Mouse (Mus musculus) limb, embryonic 11.5 days (tissue): ENCODE results near the gene Lrrk2. TPM values are rescaled to one million over a fixed set of nuclear protein-coding genes. Genes with fewer than 3 reads are reported as not detected.

Source experiments
- ATAC-seq: fragments of 200-750 bp; cut with Nextera tagmentation; 2 replicates; pipeline ENCODE4 v1.8.0; 2017; ENCODE audit warnings: low read depth; ENCODE audit not compliant: insufficient number of reproducible peaks, low FRiP score, low TSS enrichment
- DNase-seq: peaks from one replicate; pipeline ENCODE4 v3.0.0-alpha.2; 2015; ENCODE audit warnings: low spot score
- H3K27ac ChIP-seq: fragments of 300-500 bp; sonication (generic); replicated peaks from 2 replicates; pipeline ENCODE4 v1.5.1; 2014; ENCODE audit warnings: low read depth, mild to moderate bottlenecking, low read length
- H3K27me3 ChIP-seq: fragments of 300-500 bp; sonication (generic); 2 replicates; pipeline ENCODE4 v1.6.1; 2014; ENCODE audit warnings: mild to moderate bottlenecking, low read length, mixed read lengths; ENCODE audit not compliant: control insufficient read depth, insufficient read depth
- H3K36me3 ChIP-seq: fragments of 300-500 bp; sonication (generic); 2 replicates; pipeline ENCODE4 v1.6.1; 2014; ENCODE audit warnings: mild to moderate bottlenecking, low read length, moderate library complexity, mixed read lengths; ENCODE audit not compliant: control insufficient read depth, insufficient read depth
- H3K4me1 ChIP-seq: fragments of 300-500 bp; sonication (generic); 2 replicates; pipeline ENCODE4 v1.6.1; 2014; ENCODE audit warnings: low read length, mixed read lengths; ENCODE audit not compliant: control insufficient read depth, insufficient read depth
- H3K4me2 ChIP-seq: fragments of 300-500 bp; sonication (generic); 2 replicates; pipeline ENCODE4 v1.6.1; 2014; ENCODE audit warnings: low read depth, mild to moderate bottlenecking, moderate library complexity; ENCODE audit not compliant: severe bottlenecking
- H3K4me3 ChIP-seq: fragments of 300-500 bp; sonication (generic); 2 replicates; pipeline ENCODE4 v1.5.1; 2014; ENCODE audit warnings: low read depth, low read length
- H3K9ac ChIP-seq: fragments of 300-500 bp; sonication (generic); 2 replicates; pipeline ENCODE4 v1.6.1; 2014; ENCODE audit warnings: mild to moderate bottlenecking, low read length
- H3K9me3 ChIP-seq: fragments of 300-500 bp; sonication (generic); 2 replicates; pipeline ENCODE4 v1.6.1; 2016; ENCODE audit warnings: low read length; ENCODE audit not compliant: control insufficient read depth
- WGBS: fragments of 180-500 bp; shearing (Covaris S2); extraction: QIAGEN DNeasy Blood & Tissue Kit; methylation state at CpG from one replicate; pipeline ENCODE4 v1.1.7; 2014; 5-methylcytosine and 5-hydroxymethylcytosine counted together
- polyA plus RNA-seq: library from polyadenylated mRNA; unstranded; fragments of >200 nt; fragmentation: Nextera tagmentation; extraction: Ambion mirVana; gene quantifications from 2 replicates; pipeline ENCODE4 v1.2.1, GENCODE M21; 2014

The Lrrk2 gene
- polyA plus RNA-seq, 1 experiment from 2014 or later, result 3.8 TPM

DNA sequence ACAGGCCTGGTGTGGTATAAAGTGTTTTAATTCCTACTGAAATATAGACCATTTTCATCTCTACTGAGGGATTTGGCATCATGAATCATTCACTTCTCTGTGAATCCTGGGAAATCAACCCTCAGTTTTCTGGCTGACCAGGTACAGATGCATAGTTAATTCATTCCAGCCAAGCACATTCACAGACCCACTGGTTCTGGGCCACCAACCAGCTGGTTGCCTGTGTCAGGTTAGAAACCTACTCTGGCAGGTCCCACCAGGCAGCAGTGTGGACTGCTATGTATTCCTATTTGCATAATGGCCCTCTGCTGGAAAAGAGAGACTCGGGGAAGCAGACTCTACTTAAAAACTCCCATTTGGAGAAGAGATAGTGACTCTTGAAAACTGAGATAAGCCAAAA lies 27.9 kb downstream of the Lrrk2 start:
- no peak for DNase-seq

DNA sequence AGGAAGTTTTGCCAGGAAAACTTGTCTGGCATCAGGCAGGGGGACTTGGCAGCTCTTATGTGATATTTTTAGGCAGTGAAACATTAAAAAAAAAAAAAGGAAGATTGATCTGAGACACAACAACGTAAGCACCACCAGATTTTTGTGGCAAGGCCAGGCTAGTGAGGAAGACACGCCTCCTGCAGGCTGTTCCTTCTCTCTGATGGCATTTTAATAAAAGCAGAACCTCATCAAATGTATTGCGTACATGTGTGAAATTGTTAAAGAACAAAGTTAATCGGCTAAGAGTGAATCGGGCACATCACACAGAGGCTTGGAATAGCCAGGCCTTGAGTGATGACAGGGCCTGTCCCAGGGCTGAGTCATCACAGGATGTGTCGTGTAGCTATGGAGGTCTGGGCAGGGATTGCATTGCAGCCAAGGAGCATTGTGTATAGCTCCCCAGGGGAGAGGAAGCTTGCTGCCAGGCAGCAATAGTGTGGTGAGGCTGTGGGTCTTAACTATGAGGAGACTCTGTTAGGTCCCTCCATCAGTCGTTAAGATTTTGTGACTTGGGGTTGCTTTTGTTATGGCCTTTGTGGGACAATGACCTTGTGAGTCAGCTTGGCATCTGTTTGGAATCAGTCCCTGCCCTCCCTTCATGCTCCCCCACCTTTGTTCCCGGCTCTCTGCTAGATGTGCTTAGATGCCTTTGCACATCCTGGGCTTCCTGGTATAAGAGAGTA lies 30.2 kb downstream of the Lrrk2 start:
- Histone ChIP-seq H3K27me3 (no peaks in the 10 kb centered on the region), H3K4me3 (no peak overlapping the region), H3K36me3 (no peaks in the 10 kb centered on the region), H3K4me2 (no peak overlapping the region), H3K9me3 (no peaks in the 10 kb centered on the region), H3K4me1 (no peaks in the 10 kb centered on the region), H3K27ac (no peak overlapping the region), H3K9ac (no peak overlapping the region)
- 52% methylated on average over 8 of the region's 8 CpGs for WGBS
- DNase-seq (no peak), ATAC-seq (no peak)

More for the DNA sequence above, 27.9 kb downstream of the Lrrk2 start:
- Histone ChIP-seq H3K9ac (no peak overlapping the region), H3K4me1 (no peaks in the 10 kb centered on the region), H3K4me3 (no peak overlapping the region), H3K4me2 (no peak overlapping the region), H3K27me3 (no peaks in the 10 kb centered on the region), H3K27ac (no peak overlapping the region), H3K36me3 (no peaks in the 10 kb centered on the region), H3K9me3 (no peaks in the 10 kb centered on the region)
- WGBS, result 33% methylated on average over 1 of the region's 1 CpGs
- no peak for ATAC-seq

DNA sequence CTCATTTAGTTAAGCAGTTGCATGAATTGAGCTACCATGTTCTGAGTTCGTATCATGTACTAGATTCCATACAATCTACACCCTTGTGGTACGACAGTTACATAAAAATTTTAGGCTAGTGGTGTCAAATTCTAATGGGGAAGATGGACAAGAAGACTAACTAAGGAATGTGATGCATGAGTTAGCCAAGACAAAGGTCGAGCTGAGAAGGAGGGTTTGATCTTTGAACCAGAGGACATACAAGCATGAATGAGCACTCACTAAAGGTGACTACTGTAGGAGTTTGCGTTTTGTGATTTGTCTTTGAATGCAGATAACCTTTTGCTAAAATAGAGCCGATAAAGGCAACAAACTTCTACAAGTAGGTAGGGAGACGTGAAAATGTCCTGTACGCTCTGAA lies 31.1 kb downstream of the Lrrk2 start:
- no peak for ATAC-seq
- Histone ChIP-seq H3K4me3 (no peak overlapping the region), H3K4me1 (no peaks in the 10 kb centered on the region), H3K36me3 (no peaks in the 10 kb centered on the region), H3K27ac (no peak overlapping the region), H3K27me3 (no peaks in the 10 kb centered on the region), H3K4me2 (no peak overlapping the region), H3K9ac (no peak overlapping the region), H3K9me3 (no peaks in the 10 kb centered on the region)
- no peak for DNase-seq
- WGBS, result 92% methylated on average over 7 of the region's 7 CpGs

DNA sequence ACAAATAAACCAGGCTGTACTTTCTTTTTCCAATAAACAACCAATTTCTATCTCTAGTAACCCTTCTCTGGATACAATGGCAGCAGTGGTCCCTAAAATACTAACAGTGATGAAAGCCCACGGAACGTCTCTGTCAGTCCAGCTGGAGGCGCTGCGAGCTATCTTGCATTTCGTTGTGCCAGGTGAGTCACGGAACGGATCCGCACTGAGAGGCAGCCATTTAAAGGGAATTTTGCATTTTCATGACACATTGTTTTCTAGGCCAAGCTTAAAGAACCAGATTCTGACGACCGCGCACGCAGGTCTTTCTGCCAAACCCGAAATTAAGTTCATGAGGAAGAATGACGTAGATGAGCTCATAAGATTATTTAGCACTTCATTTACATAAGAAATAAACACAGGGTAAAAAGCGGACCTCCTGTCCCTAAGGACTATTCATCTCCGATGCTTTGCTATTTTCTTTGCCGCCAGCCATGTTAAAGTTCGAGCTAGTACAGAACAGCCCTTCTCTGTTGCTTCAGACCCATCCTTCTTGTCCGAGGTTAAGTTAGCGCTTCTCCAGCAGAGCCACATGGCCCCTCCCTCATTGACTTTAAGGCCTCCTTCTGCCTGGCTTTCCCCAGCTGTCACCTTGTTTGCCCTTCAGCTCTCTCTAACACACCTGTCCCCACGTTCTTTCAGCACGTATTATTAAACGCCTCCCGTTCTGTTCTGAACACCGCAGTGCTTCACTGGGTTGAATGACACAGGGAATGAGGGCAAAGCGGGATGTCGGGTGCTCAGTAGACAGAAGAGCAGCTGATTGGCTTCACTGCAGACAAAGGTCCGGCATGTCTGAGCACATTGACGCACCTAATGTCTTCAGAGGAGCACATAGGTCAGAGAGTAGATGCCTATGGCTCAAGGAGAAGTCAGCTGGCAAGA lies 36.5 kb downstream of the Lrrk2 start:
- peak; percentile 40 for DNase-seq
- no peak overlapping the region for H3K9ac ChIP-seq
- H3K36me3 ChIP-seq, result no peaks in the 10 kb centered on the region
- H3K9me3 ChIP-seq, result no peaks in the 10 kb centered on the region
- no peaks in the 10 kb centered on the region for H3K27me3 ChIP-seq
- no peaks in the 10 kb centered on the region for H3K4me1 ChIP-seq
- no peak overlapping the region for H3K27ac ChIP-seq
- 35% methylated on average over 29 of the region's 29 CpGs for WGBS
- no peak for ATAC-seq
- no peak overlapping the region for H3K4me3 ChIP-seq
- peak overlapping the region; percentile 34 for H3K4me2 ChIP-seq

DNA sequence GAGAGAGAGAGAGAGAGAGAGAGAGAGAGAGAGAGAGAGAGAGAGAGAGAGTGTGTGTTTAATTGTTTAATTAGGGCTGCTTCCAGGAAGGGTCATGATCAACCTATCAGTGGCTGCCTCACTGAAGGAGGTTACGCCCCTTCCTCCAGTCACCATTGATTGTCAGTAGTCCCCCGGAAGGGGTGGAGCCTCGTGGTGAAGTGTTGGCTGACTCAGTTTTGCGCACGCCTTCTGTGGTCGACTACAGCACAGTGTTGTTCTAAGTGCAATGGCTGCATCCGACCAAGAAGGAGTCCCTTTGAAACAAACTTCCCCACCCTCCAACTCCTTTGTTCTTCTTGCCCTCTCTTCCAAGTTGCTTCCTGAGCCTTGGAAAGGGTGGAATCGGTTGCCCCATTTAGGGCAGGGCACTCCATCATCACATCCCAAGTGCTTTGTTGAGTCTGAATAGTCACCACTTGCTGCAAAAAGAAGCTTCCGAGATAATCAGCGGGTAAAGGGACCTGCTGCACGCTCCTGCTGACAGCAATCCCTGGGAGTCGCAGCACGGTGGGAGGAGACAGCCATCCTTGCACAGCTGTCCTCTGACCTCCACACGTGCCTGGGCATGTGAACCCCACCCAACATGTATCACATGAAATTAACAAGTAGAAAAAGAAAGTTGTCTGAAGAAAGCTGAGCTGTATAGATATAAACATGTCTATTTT lies 62.4 kb downstream of the Lrrk2 start:
- Histone ChIP-seq H3K27me3 (no peaks in the 10 kb centered on the region), H3K4me3 (no peak overlapping the region), H3K36me3 (no peaks in the 10 kb centered on the region), H3K4me2 (no peak overlapping the region), H3K4me1 (no peaks in the 10 kb centered on the region), H3K9me3 (no peaks in the 10 kb centered on the region), H3K9ac (no peak overlapping the region), H3K27ac (no peak overlapping the region)
- ATAC-seq (no peak), DNase-seq (no peak)
- WGBS, result 82% methylated on average over 14 of the region's 14 CpGs

DNA sequence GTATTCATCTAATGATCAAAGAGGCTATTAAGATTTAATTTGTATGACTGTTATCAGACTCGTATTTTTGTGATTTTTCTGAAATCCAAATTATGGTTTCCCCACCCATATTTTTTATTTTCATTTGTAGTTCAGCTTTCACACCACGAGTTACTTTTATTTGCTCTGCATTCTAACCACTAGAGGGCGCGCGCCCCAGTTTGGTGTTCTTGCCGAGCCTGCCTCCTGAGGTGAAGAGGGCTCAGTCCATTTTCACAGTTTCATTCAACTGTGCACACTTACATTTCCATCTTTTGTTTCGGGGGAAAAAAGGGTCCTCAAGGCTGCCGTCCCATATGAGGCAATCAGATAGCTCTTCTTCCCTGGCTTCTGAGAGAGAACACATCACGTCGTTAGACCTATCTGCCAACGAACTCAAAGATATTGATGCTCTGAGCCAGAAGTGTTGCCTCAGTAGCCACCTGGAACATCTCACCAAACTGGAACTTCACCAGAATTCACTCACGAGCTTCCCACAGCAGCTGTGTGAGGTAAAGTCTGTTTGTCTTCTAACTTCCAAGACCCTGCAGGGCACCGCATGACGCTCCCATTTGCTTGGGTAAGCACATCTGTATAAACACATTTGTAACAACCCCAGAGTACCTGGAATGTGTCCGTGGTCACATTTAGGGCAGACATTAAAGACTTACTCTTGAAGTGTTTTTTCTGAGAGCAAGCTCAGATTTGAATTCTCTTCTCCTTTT lies 64.0 kb downstream of the Lrrk2 start:
- Histone ChIP-seq H3K4me3 (no peak overlapping the region), H3K9ac (no peak overlapping the region), H3K4me1 (no peaks in the 10 kb centered on the region), H3K36me3 (no peaks in the 10 kb centered on the region), H3K27me3 (no peaks in the 10 kb centered on the region), H3K9me3 (no peaks in the 10 kb centered on the region), H3K27ac (no peak overlapping the region), H3K4me2 (no peak overlapping the region)
- WGBS, result 45% methylated on average over 15 of the region's 15 CpGs
- ATAC-seq (no peak), DNase-seq (peak; percentile 77)

DNA sequence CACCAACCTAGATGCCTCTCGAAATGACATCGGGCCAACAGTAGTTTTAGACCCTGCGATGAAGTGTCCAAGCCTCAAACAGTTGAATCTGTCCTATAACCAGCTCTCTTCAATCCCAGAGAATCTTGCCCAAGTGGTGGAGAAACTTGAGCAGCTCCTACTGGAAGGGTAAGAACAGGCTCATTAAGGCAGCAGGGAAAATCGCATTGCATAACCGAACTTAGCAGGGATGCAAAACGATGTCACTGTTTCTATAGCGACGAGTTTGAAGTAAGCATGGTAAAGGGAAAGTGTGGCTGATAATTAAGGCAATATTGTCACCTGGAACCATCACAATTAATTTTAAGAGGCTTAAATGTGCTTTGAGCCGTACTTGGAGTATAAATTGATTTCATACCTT lies 65.8 kb downstream of the Lrrk2 start:
- H3K4me1 ChIP-seq, result no peaks in the 10 kb centered on the region
- DNase-seq (no peak), ATAC-seq (no peak)
- no peaks in the 10 kb centered on the region for H3K36me3 ChIP-seq
- H3K4me3 ChIP-seq, result no peak overlapping the region
- H3K9me3 ChIP-seq, result no peaks in the 10 kb centered on the region
- H3K9ac ChIP-seq, result no peak overlapping the region
- no peaks in the 10 kb centered on the region for H3K27me3 ChIP-seq
- H3K27ac ChIP-seq, result no peak overlapping the region
- 82% methylated on average over 9 of the region's 9 CpGs for WGBS
- H3K4me2 ChIP-seq, result no peak overlapping the region

DNA sequence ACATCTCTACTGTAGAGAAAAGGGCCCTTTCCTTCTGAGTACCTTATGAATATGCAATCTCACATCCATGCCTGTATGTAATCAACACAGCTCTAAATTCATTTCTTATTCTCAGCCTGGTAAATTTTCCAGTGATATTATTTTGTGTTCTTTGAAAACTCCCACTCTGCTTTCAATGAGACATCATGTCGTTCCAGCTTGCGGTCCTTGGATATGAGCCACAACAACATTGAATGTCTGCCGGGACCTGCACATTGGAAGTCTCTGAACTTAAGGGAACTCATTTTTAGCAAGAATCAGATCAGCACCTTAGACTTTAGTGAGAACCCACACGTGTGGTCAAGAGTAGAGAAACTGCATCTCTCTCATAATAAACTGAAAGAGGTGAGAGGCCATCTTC lies 72.5 kb downstream of the Lrrk2 start:
- Histone ChIP-seq H3K27me3 (no peaks in the 10 kb centered on the region), H3K27ac (no peak overlapping the region), H3K9ac (no peak overlapping the region), H3K9me3 (no peaks in the 10 kb centered on the region), H3K4me2 (no peak overlapping the region), H3K36me3 (no peaks in the 10 kb centered on the region), H3K4me3 (no peak overlapping the region), H3K4me1 (no peaks in the 10 kb centered on the region)
- no peak for DNase-seq
- 92% methylated on average over 4 of the region's 4 CpGs for WGBS
- no peak for ATAC-seq
